Mouse (Mus musculus) CD8-positive naive resting alpha-beta T cell, adult 2 months (primary cell): ENCODE measurements around the gene Gm11361.

ENCODE experiments used
- DNase-seq, 2 experiments: peaks; one replicate each; pipeline ENCODE4 v3.0.0; 2022; ENCODE audit warnings: low read depth in 2 of 2, low spot score in 2 of 2

The Gm11361 gene

DNA sequence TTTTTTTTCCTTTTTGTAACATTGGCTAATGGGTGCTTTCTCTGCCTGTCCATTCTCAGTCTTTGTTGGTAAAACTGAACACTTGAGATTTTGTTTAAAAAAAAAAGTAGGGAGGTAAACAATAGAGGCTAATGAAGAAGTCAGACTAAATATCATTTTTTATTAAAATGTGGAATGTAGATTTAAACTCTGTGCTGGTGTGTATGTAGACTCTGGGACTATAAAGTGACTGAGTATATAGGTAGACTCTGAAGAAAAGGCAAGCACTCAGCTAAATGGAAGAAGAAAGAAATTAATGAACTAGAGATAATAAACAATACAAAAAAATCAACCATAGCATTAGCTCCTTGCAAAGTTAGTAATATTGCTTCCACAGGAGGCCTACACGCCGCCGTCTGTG lies at the start of gene Gm11361:
Gm11361 (plus strand) TSS at position 301 of the 400 bp plus-strand sequence.
- no peak for DNase-seq

DNA sequence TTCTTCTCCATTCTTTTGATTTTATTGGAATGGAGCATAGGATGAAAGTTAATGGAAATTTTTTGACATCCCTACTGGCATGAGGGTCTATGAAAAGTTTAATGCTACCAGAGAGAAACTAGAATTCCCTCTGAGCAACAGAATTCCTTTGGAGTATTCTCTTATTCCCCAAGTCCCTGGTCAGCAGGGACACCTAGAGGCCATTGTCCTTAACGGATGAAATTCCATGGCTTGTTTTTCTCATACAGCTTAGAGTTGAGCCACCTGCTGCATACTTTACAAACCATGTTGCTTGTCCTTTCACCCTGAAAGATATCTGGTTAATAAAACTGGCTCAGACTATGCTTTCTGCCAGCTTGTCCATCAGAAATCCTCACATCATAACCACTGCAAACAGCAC lies 7.1 kb downstream of the Gm11361 start:
- DNase-seq, result no peak

DNA sequence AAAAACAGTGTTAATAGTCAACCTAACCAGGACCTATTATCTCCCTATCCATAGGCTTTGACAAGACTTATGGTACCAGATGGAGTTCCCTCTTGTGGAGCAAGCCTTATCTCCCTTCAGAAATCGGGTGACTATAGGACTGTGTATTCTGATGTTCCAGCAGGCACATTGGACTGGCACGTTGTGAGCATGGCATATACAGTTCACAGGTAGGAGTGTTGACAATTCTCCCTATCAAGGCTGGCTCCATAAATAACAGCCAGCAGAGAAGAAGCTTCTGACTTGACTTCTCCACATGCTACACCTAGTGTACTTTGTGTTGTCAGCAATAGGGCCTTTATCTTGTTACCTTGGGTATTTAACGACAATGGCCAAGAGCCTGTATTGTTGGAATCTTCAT lies 30.0 kb downstream of the Gm11361 start:
- DNase-seq, result no peak

DNA sequence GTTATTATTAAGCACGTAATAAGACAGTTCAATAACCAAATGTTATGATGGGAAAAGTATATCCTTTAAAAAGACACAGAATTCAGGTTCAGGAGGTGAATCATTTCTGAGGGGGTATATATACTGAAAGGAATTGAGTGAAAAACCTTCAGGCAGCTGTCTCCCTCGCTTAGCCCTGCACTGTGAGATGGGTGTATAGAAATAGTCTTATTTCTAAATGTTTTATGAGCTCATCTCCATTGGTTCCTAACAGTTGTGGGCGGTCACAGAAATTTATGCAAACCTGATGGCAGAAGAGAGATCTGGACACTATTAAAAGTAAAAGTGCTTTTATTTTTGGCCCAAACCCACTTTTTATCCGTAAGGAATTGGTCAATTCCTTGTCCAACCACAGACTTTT lies 36.9 kb downstream of the Gm11361 start:
- no peak for DNase-seq

DNA sequence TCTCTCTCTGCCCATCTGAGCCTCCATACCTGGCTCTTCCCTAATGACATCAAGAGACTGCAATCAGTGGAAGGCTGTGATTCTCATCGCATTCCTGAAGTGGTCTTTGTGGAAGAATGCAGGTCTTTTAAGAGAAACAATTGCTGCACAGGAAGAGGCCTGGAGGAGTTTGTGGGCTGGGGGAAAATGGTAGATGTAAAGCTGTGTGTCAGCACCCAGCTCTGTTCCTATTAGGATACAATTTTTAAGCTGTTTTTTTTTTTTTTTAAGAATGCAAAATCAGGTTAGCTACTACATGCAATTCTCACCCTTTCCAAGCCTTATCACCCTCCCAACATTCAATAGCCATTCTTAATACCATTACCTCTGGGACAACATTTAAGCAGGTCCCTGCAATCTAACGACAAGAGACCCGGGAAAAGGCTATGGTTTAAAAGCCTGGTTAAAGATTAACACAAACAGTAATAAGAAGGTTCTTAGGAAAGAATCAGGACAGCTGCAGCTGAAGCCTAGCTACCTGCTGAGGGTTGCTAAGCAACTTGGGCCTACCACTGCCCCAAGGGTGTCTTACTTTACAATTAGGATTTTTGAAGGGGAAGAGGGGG lies 37.5 kb downstream of the Gm11361 start:
- DNase-seq, result no peak

DNA sequence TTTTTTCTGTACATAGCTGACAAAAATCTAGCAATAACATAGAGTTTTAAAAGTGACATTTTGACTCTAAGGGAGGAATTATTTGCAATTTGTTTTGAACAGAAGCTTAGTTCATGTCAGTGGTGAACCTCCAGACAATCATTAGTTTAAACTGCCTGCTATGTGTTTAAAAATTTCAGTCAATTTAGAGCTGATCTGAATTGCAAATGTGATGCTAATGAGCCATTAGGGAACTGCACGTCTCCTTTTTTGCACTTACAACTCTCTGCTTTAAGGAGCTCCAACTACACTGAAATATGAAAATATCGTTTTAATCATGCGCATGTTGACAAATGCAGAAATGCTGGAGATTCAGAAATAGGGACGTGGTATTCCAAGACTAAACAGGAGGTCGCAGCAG lies 38.2 kb downstream of the Gm11361 start:
- DNase-seq, result no peak

DNA sequence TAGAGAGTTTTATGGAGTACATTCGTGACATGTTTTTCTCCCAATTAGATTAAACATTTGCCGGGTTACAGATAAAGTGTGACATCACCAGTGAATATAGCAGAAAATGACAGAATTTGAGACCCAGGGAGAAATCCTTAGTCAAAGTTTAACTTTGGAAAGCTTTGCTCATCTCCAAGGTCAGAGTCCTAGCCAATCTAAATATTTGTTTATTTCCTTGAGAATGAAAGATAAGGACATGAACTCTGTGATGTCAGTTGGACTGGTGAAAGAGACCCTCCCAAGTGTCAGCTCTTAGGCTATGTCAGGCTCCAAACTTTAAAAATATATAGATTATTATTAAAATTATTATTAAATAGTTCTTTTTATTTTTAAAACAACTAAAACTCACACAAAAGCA lies 39.8 kb downstream of the Gm11361 start:
- no peak for DNase-seq

DNA sequence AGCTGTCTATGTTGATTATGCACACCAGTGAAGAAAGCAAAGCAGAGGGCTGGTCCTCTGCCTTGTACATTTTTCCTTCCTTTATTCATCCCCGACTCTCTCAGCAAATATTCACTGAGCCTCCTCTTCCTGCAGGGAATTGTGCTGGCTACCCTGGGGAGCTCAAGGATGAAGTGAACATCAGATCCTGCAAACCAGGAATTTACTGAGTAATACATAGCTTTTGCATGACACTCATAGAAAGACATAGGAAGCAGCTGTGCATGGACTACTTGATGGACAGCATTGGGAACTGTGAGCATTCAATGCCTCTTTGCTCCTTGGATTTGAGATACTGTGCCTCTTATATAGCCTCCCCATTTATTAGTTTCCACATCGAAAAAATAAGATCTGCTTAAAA lies 40.2 kb downstream of the Gm11361 start:
- DNase-seq, result no peak
